15 mouse cellular contexts compared by ENCODE assay signal in genomic region chr12:25116126-25116525, GRCm38 (mm10).
"Had no signal": no experiment of that assay in that cellular context is flagged by ENCODE, and none has a peak within 500 bp of the region (broad histone marks: within the 10 kb centered on the region; RNA-seq: fewer than 3 reads in every experiment).

No protein-coding gene starts in this region.

- H3K27me3 ChIP-seq: neural tube, embryonic 15.5 days; stomach, embryonic 15.5 days had no signal

- H3K9ac ChIP-seq: neural tube, embryonic 15.5 days; stomach, embryonic 15.5 days had no signal

- H3K36me3 ChIP-seq: neural tube, embryonic 15.5 days; stomach, embryonic 15.5 days had no signal

- H3K4me3 ChIP-seq: neural tube, embryonic 15.5 days; stomach, embryonic 15.5 days had no signal

- H3K4me1 ChIP-seq: neural tube, embryonic 15.5 days; stomach, embryonic 15.5 days had no signal

- H3K4me2 ChIP-seq: neural tube, embryonic 15.5 days; stomach, embryonic 15.5 days had no signal

- DNase-seq: retina, postnatal 1 day; right cerebral cortex, adult 18-20 months; right cerebral cortex, postnatal 14 days; right cerebral cortex, postnatal 25 days; right cerebral cortex, postnatal 4 days; spleen, adult 18-20 months; thymus, adult 18-20 months; thymus, adult 2 months; thymus, postnatal 14 days; thymus, postnatal 25 days; thymus, postnatal 36 days; thymus, postnatal 4 days had no signal

- H3K9me3 ChIP-seq: neural tube, embryonic 15.5 days had no signal

- H3K27ac ChIP-seq: neural tube, embryonic 15.5 days; stomach, embryonic 15.5 days; stomach, postnatal 0 days had no signal
